Mouse (Mus musculus) T-helper 17 cell (primary cell): ENCODE results near the gene Ahcyl1.
"Not testable (repeated sequence)": the region's sequence is repeated elsewhere in the genome, so short reads cannot be mapped to it uniquely, and the experiment has no call there.

Experiments used
- in situ Hi-C, 2 experiments: fragments of 300-600 bp; cut with MboI, MseI; formaldehyde crosslinking; loops; 1 replicate in 1 of 2; 2 replicates in 1 of 2; pipeline ENCODE4 v1.15.1; 2025; ENCODE audit warnings: high pct_unique_total_duplicates in 2 of 2

The Ahcyl1 gene

GRCm38 (mm10) chr3:107656888-107657287 is 39.5 kb downstream of the Ahcyl1 start:
- in situ Hi-C loops: no loop called here

GRCm38 (mm10) chr3:107656151-107656550 is 40.2 kb downstream of the Ahcyl1 start:
- in situ Hi-C loops: no loop called here

GRCm38 (mm10) chr3:107655491-107655890 is 40.9 kb downstream of the Ahcyl1 start:
- in situ Hi-C loops: no loop called here

- in situ Hi-C loops: no loop called here
Measured at GRCm38 (mm10) chr3:107654861-107655260, 41.5 kb downstream of the Ahcyl1 start.

- in situ Hi-C loops: no loop called here
Measured at GRCm38 (mm10) chr3:107652968-107653367, 43.4 kb downstream of the Ahcyl1 start.

GRCm38 (mm10) chr3:107650276-107650675 is 46.1 kb downstream of the Ahcyl1 start:
- in situ Hi-C loops: not testable (repeated sequence)

- in situ Hi-C loops: no loop called here
Measured at GRCm38 (mm10) chr3:107646947-107647346, 49.4 kb downstream of the Ahcyl1 start.

GRCm38 (mm10) chr3:107637606-107638172 is 58.7 kb downstream of the Ahcyl1 start:
- in situ Hi-C loops: no loop called here

GRCm38 (mm10) chr3:107636236-107636635 is 60.1 kb downstream of the Ahcyl1 start:
- in situ Hi-C loops: no loop called here

GRCm38 (mm10) chr3:107635836-107636235 is 60.5 kb downstream of the Ahcyl1 start:
- in situ Hi-C loops: no loop called here

GRCm38 (mm10) chr3:107633906-107634305 is 62.5 kb downstream of the Ahcyl1 start:
- in situ Hi-C loops: no loop called here

GRCm38 (mm10) chr3:107632786-107633185 is 63.6 kb downstream of the Ahcyl1 start:
- in situ Hi-C loops: no loop called here

- in situ Hi-C loops: no loop called here
Measured at GRCm38 (mm10) chr3:107631523-107631958, 64.8 kb downstream of the Ahcyl1 start, which contains the start of gene Strip1. Strip1 (minus strand) TSS chr3:107631694.

- in situ Hi-C loops: no loop called here
Measured at GRCm38 (mm10) chr3:107630682-107631522, 65.5 kb downstream of the Ahcyl1 start, which contains the start of gene Gm10961. Gm10961 (plus strand) TSS chr3:107631322.

GRCm38 (mm10) chr3:107629411-107629810 is 66.9 kb downstream of the Ahcyl1 start:
- in situ Hi-C loops: no loop called here

- in situ Hi-C loops: no loop called here
Measured at GRCm38 (mm10) chr3:107628551-107628950, 67.8 kb downstream of the Ahcyl1 start.

- in situ Hi-C loops: no loop called here
Measured at GRCm38 (mm10) chr3:107627641-107628040, 68.7 kb downstream of the Ahcyl1 start.

GRCm38 (mm10) chr3:107626751-107627150 is 69.6 kb downstream of the Ahcyl1 start:
- in situ Hi-C loops: no loop called here

- in situ Hi-C loops: no loop called here
Measured at GRCm38 (mm10) chr3:107625536-107625935, 70.8 kb downstream of the Ahcyl1 start.

- in situ Hi-C loops: no loop called here
Measured at GRCm38 (mm10) chr3:107624424-107624823, 71.9 kb downstream of the Ahcyl1 start.

- in situ Hi-C loops: no loop called here
Measured at GRCm38 (mm10) chr3:107622537-107622936, 73.8 kb downstream of the Ahcyl1 start.

- in situ Hi-C loops: no loop called here
Measured at GRCm38 (mm10) chr3:107621286-107622075, 74.9 kb downstream of the Ahcyl1 start.
